Mouse (Mus musculus) liver, adult 2 months (tissue): ENCODE measurements at regions not wholly inside any gene's neighbourhood (a gene's known extent, or its start where the extent isn't known, plus 50 kb on each side); places are given as distances from the start of the nearest gene placed in this dataset.

ENCODE experiments used
- CTCF ChIP-seq: fragments of 200-500 bp; IDR thresholded peaks from 2 replicates; pipeline ENCODE4 v1.5.1; 2011; ENCODE audit warnings: low read depth, low read length, control low read depth
- POLR2A ChIP-seq: fragments of 200-500 bp; IDR thresholded peaks from 2 replicates; pipeline ENCODE4 v1.6.1; 2011; ENCODE audit warnings: low read length, control low read depth; ENCODE audit not compliant: insufficient read depth; ENCODE audit errors: extremely low read depth

GRCm38 (mm10) chr11:26789281-26789680 lies 195.5 kb upstream of the Vrk2 start:
- TF ChIP-seq CTCF, result no peak
- TF ChIP-seq POLR2A, result no peak
